Mouse (Mus musculus) MEL (cell line): ENCODE results near the gene Qars. TPM values are rescaled to one million over a fixed set of nuclear protein-coding genes. Genes with fewer than 3 reads are reported as not detected.
A peak's percentile ranks its signal among the peaks of the same experiment; 100 is the strongest.

Source experiments
- DNase-seq: peaks from one replicate; pipeline ENCODE4 v3.0.0; 2011; ENCODE audit warnings: low read depth, low spot score
- H3K27ac ChIP-seq: 2 replicates; pipeline ENCODE4 v1.5.1; 2012; ENCODE audit warnings: low read depth, mild to moderate bottlenecking, control low read depth, low read length, moderate library complexity; ENCODE audit not compliant: control insufficient read depth
- H3K27me3 ChIP-seq, 2 experiments: fragments of 150-350 bp in 1 of 2; sonication (generic) in 1 of 2; 2 replicates each; pipeline ENCODE4 v1.6.1; 2012; ENCODE audit warnings: low read length in 2 of 2, mild to moderate bottlenecking in 2 of 2, improper control_type of control experiment in 1 of 2, moderate library complexity in 1 of 2; ENCODE audit not compliant: insufficient read depth in 2 of 2, control insufficient read depth in 1 of 2
- H3K36me3 ChIP-seq, 2 experiments: 2 replicates each; pipeline ENCODE4 v1.6.1; 2012 to 2014; ENCODE audit warnings: low read length in 2 of 2, improper control_type of control experiment in 1 of 2, inconsistent platforms in 1 of 2, mild to moderate bottlenecking in 1 of 2; ENCODE audit not compliant: insufficient read depth in 2 of 2, control insufficient read depth in 1 of 2
- H3K4me1 ChIP-seq, 2 experiments: fragments of 150-350 bp in 1 of 2; sonication (generic) in 1 of 2; 2 replicates each; pipeline ENCODE4 v1.6.1; 2012; ENCODE audit warnings: low read length in 2 of 2, improper control_type of control experiment in 1 of 2, mild to moderate bottlenecking in 1 of 2; ENCODE audit not compliant: insufficient read depth in 2 of 2, control insufficient read depth in 1 of 2
- H3K4me3 ChIP-seq, 2 experiments: fragments of 150-350 bp in 1 of 2; sonication (generic) in 1 of 2; 2 replicates each; pipeline ENCODE4 v1.5.1; 2012; ENCODE audit warnings: low read depth in 2 of 2, low read length in 2 of 2, mild to moderate bottlenecking in 2 of 2, moderate library complexity in 2 of 2, control low read depth in 1 of 2, improper control_type of control experiment in 1 of 2; ENCODE audit not compliant: control insufficient read depth in 1 of 2, insufficient read depth in 1 of 2
- H3K79me2 ChIP-seq: 2 replicates; pipeline ENCODE4 v1.6.1; 2012; ENCODE audit warnings: mild to moderate bottlenecking, low read length, moderate library complexity; ENCODE audit not compliant: control insufficient read depth, poor library complexity, insufficient read depth
- H3K9ac ChIP-seq: 2 replicates; pipeline ENCODE4 v1.6.1; 2012; ENCODE audit warnings: low read depth, mild to moderate bottlenecking, control low read depth, low read length, moderate library complexity; ENCODE audit not compliant: control insufficient read depth, poor library complexity, severe bottlenecking
- H3K9me3 ChIP-seq: fragments of 150-350 bp; sonication (generic); replicated peaks from 2 replicates; pipeline ENCODE4 v1.6.1; 2012; ENCODE audit warnings: mild to moderate bottlenecking, low read length, improper control_type of control experiment, moderate library complexity; ENCODE audit not compliant: insufficient read depth
- CTCF ChIP-seq, 3 experiments: IDR thresholded peaks in 2 of 3; conservative IDR thresholded peaks in 1 of 3; 2 replicates each; pipeline ENCODE4 v1.5.1; 2011 to 2012; ENCODE audit warnings: low read length in 3 of 3, low read depth in 2 of 3, mild to moderate bottlenecking in 2 of 3, improper control_type of control experiment in 1 of 3, inconsistent platforms in 1 of 3, mixed read lengths in 1 of 3, moderate library complexity in 1 of 3; ENCODE audit not compliant: control insufficient read depth in 1 of 3, insufficient read depth in 1 of 3, poor library complexity in 1 of 3, severe bottlenecking in 1 of 3
- E2F4 ChIP-seq: IDR thresholded peaks from 2 replicates; pipeline ENCODE4 v1.6.1; 2011; ENCODE audit warnings: low read depth, low read length, improper control_type of control experiment, borderline replicate concordance
- EP300 ChIP-seq, 2 experiments: IDR thresholded peaks; 2 replicates each; pipeline ENCODE4 v1.6.1; 2011; ENCODE audit warnings: improper control_type of control experiment in 2 of 2, low read length in 2 of 2, low read depth in 1 of 2, mild to moderate bottlenecking in 1 of 2
- ETS1 ChIP-seq: IDR thresholded peaks from 2 replicates; pipeline ENCODE4 v1.6.1; 2012; ENCODE audit warnings: low read depth, mild to moderate bottlenecking, inconsistent platforms, low read length, improper control_type of control experiment, moderate library complexity
- GABPA ChIP-seq: IDR thresholded peaks from 2 replicates; pipeline ENCODE4 v1.6.1; 2012; ENCODE audit warnings: low read depth, mild to moderate bottlenecking, inconsistent platforms, low read length, improper control_type of control experiment, moderate library complexity
- HCFC1 ChIP-seq: IDR thresholded peaks from 2 replicates; pipeline ENCODE4 v1.6.1; 2012; ENCODE audit warnings: low read depth, mild to moderate bottlenecking, inconsistent platforms, low read length, improper control_type of control experiment, moderate library complexity
- JUND ChIP-seq: IDR thresholded peaks from 2 replicates; pipeline ENCODE4 v1.6.1; 2011; ENCODE audit warnings: low read depth, mild to moderate bottlenecking, improper control_type of control experiment, low read length
- MAFK ChIP-seq: IDR thresholded peaks from 2 replicates; pipeline ENCODE4 v1.6.1; 2011; ENCODE audit warnings: low read depth, mild to moderate bottlenecking, low read length, improper control_type of control experiment, borderline replicate concordance
- MEF2A ChIP-seq: IDR thresholded peaks from 2 replicates; pipeline ENCODE4 v1.6.1; 2014; ENCODE audit warnings: low read depth, mild to moderate bottlenecking, inconsistent platforms, low read length, improper control_type of control experiment; ENCODE audit not compliant: poor library complexity, insufficient replicate concordance, severe bottlenecking; ENCODE audit errors: extremely low read depth
- NELFE ChIP-seq: IDR thresholded peaks from 2 replicates; pipeline ENCODE4 v1.6.1; 2011; ENCODE audit warnings: low read depth, low read length, improper control_type of control experiment
- POLR2AphosphoS2 ChIP-seq: IDR thresholded peaks from 2 replicates; pipeline ENCODE4 v1.6.1; 2011; ENCODE audit warnings: low read length, improper control_type of control experiment
- POLR2AphosphoS5 ChIP-seq: IDR thresholded peaks from 2 replicates; pipeline ENCODE4 v1.6.1; 2012; ENCODE audit warnings: low read depth, borderline replicate concordance, mild to moderate bottlenecking, inconsistent platforms, low read length, moderate library complexity, mixed read lengths
- RAD21 ChIP-seq: IDR thresholded peaks from 2 replicates; pipeline ENCODE4 v1.6.1; 2011; ENCODE audit warnings: mild to moderate bottlenecking, low read depth, low read length, improper control_type of control experiment
- SIN3A ChIP-seq: IDR thresholded peaks from 2 replicates; pipeline ENCODE4 v1.6.1; 2012; ENCODE audit warnings: low read length, improper control_type of control experiment, inconsistent platforms
- TBP ChIP-seq: IDR thresholded peaks from 2 replicates; pipeline ENCODE4 v1.8.0; 2011; ENCODE audit warnings: low read depth, low read length, improper control_type of control experiment
- UBTF ChIP-seq: IDR thresholded peaks from 2 replicates; pipeline ENCODE4 v1.6.1; 2012; ENCODE audit warnings: low read depth, mild to moderate bottlenecking, inconsistent platforms, low read length, improper control_type of control experiment, moderate library complexity, borderline replicate concordance; ENCODE audit not compliant: insufficient read depth
- ZMIZ1 ChIP-seq: IDR thresholded peaks from 2 replicates; pipeline ENCODE4 v1.6.1; 2012; ENCODE audit warnings: low read depth, mild to moderate bottlenecking, inconsistent platforms, low read length, improper control_type of control experiment, moderate library complexity
- polyA plus RNA-seq, 2 experiments: library from polyadenylated mRNA; stranded (reverse) in 1 of 2; unstranded in 1 of 2; fragments of >175 nt in 1 of 2; fragments of >200 nt in 1 of 2; gene quantifications; 2 replicates each; pipeline versions ENCODE4 v1.2.1 to v1.2.4; 2012; ENCODE audit warnings: low replicate concordance in 2 of 2, low read depth in 1 of 2; ENCODE audit not compliant: insufficient read length in 2 of 2, insufficient read depth in 1 of 2, missing spikeins in 1 of 2
- total RNA-seq: library from RNA; depleted of rRNA; stranded (reverse); fragments of 300-350 nt; gene quantifications from 2 replicates; pipeline ENCODE4 v1.2.3, GENCODE M21; 2012

Gene Qars
- total and polyA plus RNA-seq, 3 experiments, result 286 to 407 TPM; not detected in 1

- no peaks in the 10 kb centered on the region for H3K27me3 ChIP-seq
- H3K36me3 ChIP-seq, result no peaks in the 10 kb centered on the region; a peak in 1 of 4 replicates
- H3K27ac ChIP-seq, result no peak overlapping the region
- TF ChIP-seq EP300 (IDR thresholded peaks at IDR 0.05; ENCODE audit: low read depth in 1 of 2, low read length in 2 of 2) (no peak), NELFE (no peak), HCFC1 (no peak), MEF2A (no peak), JUND (no peak), TBP (no peak), SIN3A (no peak), ETS1 (no peak), MAFK (no peak), ZMIZ1 (no peak), E2F4 (no peak), RAD21 (no peak)
- no peak overlapping the region for H3K4me3 ChIP-seq
- H3K9me3 ChIP-seq, result no peaks in the 10 kb centered on the region
- no peaks in the 10 kb centered on the region for H3K79me2 ChIP-seq
- no peak overlapping the region; the same call in 1 of the 2 replicates for H3K9ac ChIP-seq
- DNase-seq, result no peak
- H3K4me1 ChIP-seq, result peaks cover 0 to 2% of the 10 kb centered on the region in 2 experiments; a peak in 1 of 4 replicates
These were observed 28.3 kb upstream of the Qars start for GRCm38 (mm10) chr9:108479241-108479640.

GRCm38 (mm10) chr9:108479721-108480351 lies 27.7 kb upstream of the Qars start, which contains the start of gene Lamb2:
Lamb2 (plus strand) TSS chr9:108479736.
- no peak within 1 kb of the TSS for H3K27ac ChIP-seq
- peak; percentile 47 for DNase-seq
- H3K9me3 ChIP-seq, result no peaks in the 10 kb centered on the region
- H3K27me3 ChIP-seq, result no peaks in the 10 kb centered on the region
- no peaks in the 10 kb centered on the region for H3K79me2 ChIP-seq
- TF ChIP-seq POLR2AphosphoS5 (no peak), CTCF (IDR thresholded peaks at IDR 0.05 in 2 of 3, conservative IDR thresholded peaks at IDR 0.05 in 1 of 3; ENCODE audit: control insufficient read depth in 1 of 3, insufficient read depth in 1 of 3, low read depth in 2 of 3, low read length in 3 of 3, poor library complexity in 1 of 3, severe bottlenecking in 1 of 3) (no peak), POLR2AphosphoS2 (no peak), TBP (peak; percentile 83), GABPA (no peak), UBTF (no peak)
- TF ChIP-seq, all 39 proteins: peak for 1
- Histone ChIP-seq H3K4me1 (peaks cover 0 to 2% of the 10 kb centered on the region in 2 experiments; a peak in 2 of 4 replicates), H3K36me3 (no peaks in the 10 kb centered on the region; a peak in 1 of 4 replicates), H3K4me3 (peak within 1 kb of the TSS in 1 of 2 experiments; percentile 54; a peak in 2 of 4 replicates), H3K9ac (peak within 1 kb of the TSS; percentile 45)
